Mouse (Mus musculus) bone marrow, adult 2 months (tissue): Measurements from ENCODE around the gene Mlh1.

Experiments
- CTCF ChIP-seq: fragments of 200-500 bp; IDR thresholded peaks from 2 replicates; pipeline ENCODE4 v1.5.1; 2011; ENCODE audit warnings: low read length, control low read depth; ENCODE audit not compliant: control insufficient read depth, insufficient read depth
- POLR2A ChIP-seq: fragments of 200-500 bp; IDR thresholded peaks from 2 replicates; pipeline ENCODE4 v1.6.1; 2011; ENCODE audit warnings: low read depth, mild to moderate bottlenecking, control low read depth, low read length, borderline replicate concordance; ENCODE audit not compliant: control insufficient read depth

DNA sequence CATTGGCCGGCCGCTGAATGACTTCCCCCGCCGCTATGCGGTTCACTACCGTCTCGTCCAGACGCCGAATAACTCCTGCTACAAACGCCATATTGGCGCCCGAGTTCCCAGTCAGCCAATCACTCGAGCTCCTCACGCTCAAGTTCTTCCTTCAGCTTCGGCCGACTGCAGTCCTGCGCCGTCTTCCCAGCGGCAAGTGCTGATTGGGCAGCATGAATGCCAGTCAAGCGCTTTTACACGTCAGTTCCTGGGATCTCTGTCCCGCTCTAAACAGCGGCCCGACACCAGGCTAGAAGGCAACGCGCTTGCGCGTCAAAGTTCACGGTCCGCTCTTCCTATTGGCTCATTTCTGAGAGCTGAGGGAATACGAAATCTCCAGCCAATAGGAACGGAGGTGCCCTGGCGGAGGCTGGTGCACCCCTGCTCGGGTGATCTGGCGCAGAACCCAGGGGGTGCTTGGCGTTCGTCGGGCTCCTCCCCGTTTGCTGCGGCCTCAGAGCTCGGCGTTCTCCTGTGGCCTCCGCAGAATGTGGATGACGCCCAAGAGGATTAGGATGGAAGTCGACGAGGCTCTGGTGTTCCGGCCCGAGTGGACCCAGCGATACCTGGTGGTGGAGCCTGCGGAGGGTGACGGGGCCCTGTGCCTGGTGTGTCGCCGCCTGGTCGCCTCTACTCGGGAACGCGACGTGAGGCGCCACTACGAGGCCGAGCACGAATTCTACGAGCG lies at the start of gene Mlh1, which contains the start of gene Epm2aip1:
- TF ChIP-seq CTCF = no peak
- peak; percentile 94 for TF ChIP-seq POLR2A
